19 mouse cellular contexts compared by ENCODE assay signal in genomic region chr17:48583401-48583800, GRCm38 (mm10).
DNase-seq lines count a peak whose midpoint lies in the region; ATAC-seq lines count a peak whose summit lies in the region.
"Had no signal": no experiment of that assay in that cellular context is flagged by ENCODE, and none has a peak within 500 bp of the region (broad histone marks: within the 10 kb centered on the region; RNA-seq: fewer than 3 reads in every experiment).

No protein-coding gene starts in this region.

- intact Hi-C loops in heart, postnatal 25 days (cut with DNase I), result no loop called here

- DNase-seq in cerebellum, postnatal 4 days (ENCODE audit: low spot score in 2 of 2), result no peak
- peak; percentile 71 for DNase-seq in cerebellum, adult 11-12 months
- DNase-seq in cerebellum, adult 9-11 months, result peak; percentile 75
- DNase-seq in gastrocnemius, postnatal 10 days, result no peak
- DNase-seq in layer of hippocampus, adult 18-20 months (ENCODE audit: low spot score in 2 of 2), result no peak
- DNase-seq in heart, postnatal 25 days (ENCODE audit: low spot score), result no peak
- DNase-seq: adrenal gland, postnatal 36 days; gastrocnemius, postnatal 14 days; heart, postnatal 4 days; kidney, adult 8-10 months; kidney, postnatal 4 days; layer of hippocampus, postnatal 36 days; liver; lung, adult 2 months; lung, postnatal 10 days had no signal

- ATAC-seq in cerebellum, adult (ENCODE audit: insufficient number of reproducible peaks, low FRiP score, low TSS enrichment), result peak; percentile 77; the same call in 1 of the 2 replicates
- ATAC-seq: intestine, embryonic 16.5 days; midbrain, embryonic 13.5 days; Patski had no signal

Comparison
In these comparisons a context has a peak if more than half of its experiments do, and no peak if none do; other contexts are left out.
1. DNase-seq: peak in cerebellum, adult 11-12 months (single experiment) and cerebellum, adult 9-11 months (single experiment); none in cerebellum, postnatal 4 days (0 of 2), gastrocnemius, postnatal 10 days (single experiment), layer of hippocampus, adult 18-20 months (0 of 2) and heart, postnatal 25 days (single experiment).